Mouse (Mus musculus) C2C12 (cell line): Measurements from ENCODE around the gene Zfp317. TPM values are rescaled to one million over a fixed set of nuclear protein-coding genes. Genes with fewer than 3 reads are reported as not detected.

Source experiments
- H3K27me3 ChIP-seq: one replicate; pipeline ENCODE4 v1.6.1; 2011; ENCODE audit not compliant: control insufficient read depth, insufficient read depth, insufficient read length
- H3K36me3 ChIP-seq: one replicate; pipeline ENCODE4 v1.6.1; 2011; ENCODE audit not compliant: control insufficient read depth, insufficient read depth
- H3K4me3 ChIP-seq: one replicate; pipeline ENCODE4 v1.5.1; 2011; ENCODE audit warnings: mild to moderate bottlenecking, control low read depth; ENCODE audit not compliant: poor library complexity, insufficient read depth, severe bottlenecking
- H3K79me2 ChIP-seq: one replicate; pipeline ENCODE4 v1.6.1; 2011; ENCODE audit not compliant: control insufficient read depth, insufficient read depth
- H3K79me3 ChIP-seq: one replicate; pipeline ENCODE4 v1.6.1; 2011; ENCODE audit warnings: low read depth, control low read depth
- H3ac ChIP-seq: one replicate; pipeline ENCODE3; 2011; ENCODE audit warnings: low read depth; ENCODE audit not compliant: control insufficient read depth, insufficient read length
- CEBPB ChIP-seq: IDR thresholded peaks from one replicate; pipeline ENCODE4 v1.6.1; 2011; ENCODE audit warnings: low read depth, mild to moderate bottlenecking, control low read depth, moderate library complexity
- CTCF ChIP-seq: IDR thresholded peaks from one replicate; pipeline ENCODE4 v1.5.1; 2011; ENCODE audit not compliant: control insufficient read depth, insufficient read depth, insufficient read length
- FOSL1 ChIP-seq: IDR thresholded peaks from one replicate; pipeline ENCODE4 v1.8.0; 2011; ENCODE audit warnings: mild to moderate bottlenecking, low read length; ENCODE audit not compliant: poor library complexity, insufficient read depth, severe bottlenecking
- MAX ChIP-seq: IDR thresholded peaks from one replicate; pipeline ENCODE4 v1.6.1; 2011; ENCODE audit warnings: mild to moderate bottlenecking, control low read depth
- MYOD1 ChIP-seq: IDR thresholded peaks from one replicate; pipeline ENCODE4 v1.6.1; 2011; ENCODE audit warnings: low read depth; ENCODE audit not compliant: control insufficient read depth, insufficient read length
- MYOG ChIP-seq: IDR thresholded peaks from one replicate; pipeline ENCODE4 v1.6.1; 2011; ENCODE audit not compliant: control insufficient read depth, insufficient read length; ENCODE audit errors: extremely low read depth
- USF1 ChIP-seq: IDR thresholded peaks from one replicate; pipeline ENCODE4 v1.6.1; 2011; ENCODE audit warnings: low read depth, mild to moderate bottlenecking, control low read depth, moderate library complexity
- long read RNA-seq, 2 experiments: library from polyadenylated mRNA; unstranded; transcript quantifications; one replicate each; pipeline ENCODE4 v2.0.0; 2019 to 2020
- polyA plus RNA-seq: library from polyadenylated mRNA; unstranded; fragments of >200 nt; fragmentation: generic; extraction: Trizol; gene quantifications from one replicate; pipeline ENCODE4 v1.2.1, GENCODE M21; 2012; ENCODE audit warnings: missing spikeins

Gene Zfp317
- 4.3 TPM for polyA plus RNA-seq
- long read RNA-seq, experiment 1, partial matches to known transcripts = 0 of 21 reads
- long read RNA-seq, experiment 1, other reads (novel, unspliced or antisense) = 20 of 21 reads
- long read RNA-seq, experiment 2, transcript Zfp317-202 (9 exons, 3,988 nt) = major isoform, 55 of 233 reads
- long read RNA-seq, experiment 2, partial matches to known transcripts = 0 of 233 reads
- long read RNA-seq, experiment 2, other reads (novel, unspliced or antisense) = 178 of 233 reads

GRCm38 (mm10) chr9:19621843-19622822, at the start of gene Zfp317:
Gene Zfp317 (plus strand): TSS chr9:19622102.
- Histone ChIP-seq H3K79me2 (peaks cover 49% of the 10 kb centered on the region), H3K4me3 (peak within 1 kb of the TSS; percentile 53), H3K27me3 (no peaks in the 10 kb centered on the region), H3K36me3 (peaks cover 21% of the 10 kb centered on the region), H3ac (peak within 1 kb of the TSS; percentile 51), H3K79me3 (peaks cover 40% of the 10 kb centered on the region)
- TF ChIP-seq MYOG = no peak
- TF ChIP-seq USF1 = peak; percentile 86
- TF ChIP-seq MAX = peak; percentile 65

- Histone ChIP-seq H3K27me3 (no peaks in the 10 kb centered on the region), H3K79me2 (no peaks in the 10 kb centered on the region), H3ac (no peak within 1 kb of the TSS), H3K36me3 (no peaks in the 10 kb centered on the region), H3K4me3 (no peak within 1 kb of the TSS), H3K79me3 (no peaks in the 10 kb centered on the region)
- TF ChIP-seq MYOD1 = no peak
These were observed 39.6 kb upstream of the Zfp317 start, which contains the start of gene Olfr855 for GRCm38 (mm10) chr9:19582317-19582716. Gene Olfr855 (plus strand): TSS chr9:19582617.

- peaks cover 41% of the 10 kb centered on the region for H3K79me2 ChIP-seq
- no peaks in the 10 kb centered on the region for H3K27me3 ChIP-seq
- peaks cover 12% of the 10 kb centered on the region for H3K36me3 ChIP-seq
- no peak for TF ChIP-seq CTCF
- TF ChIP-seq MAX = no peak
- no peak for TF ChIP-seq USF1
- no peak for TF ChIP-seq MYOG
- H3K4me3 ChIP-seq = no peak overlapping the region
- no peak overlapping the region for H3ac ChIP-seq
- peaks cover 33% of the 10 kb centered on the region for H3K79me3 ChIP-seq
These were observed 605 bp upstream of the Zfp317 start for GRCm38 (mm10) chr9:19621297-19621696.

- Histone ChIP-seq H3K79me2 (peaks cover 33% of the 10 kb centered on the region), H3K4me3 (no peak overlapping the region), H3K27me3 (no peaks in the 10 kb centered on the region), H3K36me3 (peaks cover 44% of the 10 kb centered on the region), H3K79me3 (peaks cover 22% of the 10 kb centered on the region), H3ac (no peak overlapping the region)
- TF ChIP-seq CEBPB = no peak
- TF ChIP-seq FOSL1 = no peak
- no peak for TF ChIP-seq MYOG
- no peak for TF ChIP-seq USF1
- no peak for TF ChIP-seq MAX
- no peak for TF ChIP-seq MYOD1
- TF ChIP-seq CTCF = no peak
These were observed 7.7 kb downstream of the Zfp317 start for GRCm38 (mm10) chr9:19629574-19629973.

GRCm38 (mm10) chr9:19645193-19645592, 23.3 kb downstream of the Zfp317 start:
- Histone ChIP-seq H3ac (no peak overlapping the region), H3K4me3 (no peak overlapping the region), H3K79me2 (no peaks in the 10 kb centered on the region), H3K27me3 (no peaks in the 10 kb centered on the region), H3K79me3 (no peaks in the 10 kb centered on the region), H3K36me3 (peaks cover 77% of the 10 kb centered on the region)
- TF ChIP-seq CEBPB (no peak), MYOG (no peak), USF1 (no peak), FOSL1 (no peak), CTCF (no peak), MYOD1 (no peak), MAX (no peak)

GRCm38 (mm10) chr9:19690281-19690680, 68.4 kb downstream of the Zfp317 start:
- Histone ChIP-seq H3K79me2 (no peaks in the 10 kb centered on the region), H3K36me3 (no peaks in the 10 kb centered on the region), H3K79me3 (no peaks in the 10 kb centered on the region), H3ac (no peak overlapping the region), H3K27me3 (no peaks in the 10 kb centered on the region), H3K4me3 (no peak overlapping the region)
- TF ChIP-seq CEBPB = no peak
- TF ChIP-seq USF1 = no peak
- TF ChIP-seq MYOG = no peak
- no peak for TF ChIP-seq CTCF
- TF ChIP-seq FOSL1 = no peak
- TF ChIP-seq MYOD1 = no peak
- TF ChIP-seq MAX = no peak
